Mouse (Mus musculus) thymus, adult 18-20 months (tissue): Measurements from ENCODE around the gene Usp47.

Source experiments
- DNase-seq, 2 experiments: peaks; one replicate each; pipeline ENCODE4 v3.0.0; 2022; ENCODE audit warnings: mixed read lengths in 2 of 2

Usp47 gene

GRCm38 (mm10) chr7:112158942-112159341, 135.6 kb downstream of the Usp47 start, which contains the start of gene Dkk3:
Gene Dkk3, minus strand, starts transcription at chr7:112159057.
- DNase-seq: no peak

- DNase-seq: no peak
Measured at GRCm38 (mm10) chr7:112159835-112160234, 136.5 kb downstream of the Usp47 start.
